Mouse (Mus musculus) lung, adult 2 months (tissue): ENCODE measurements at regions not wholly inside any gene's neighbourhood (a gene's known extent, or its start where the extent isn't known, plus 50 kb on each side); places are given as distances from the start of the nearest gene placed in this dataset.

Experiments used
- CTCF ChIP-seq: fragments of 200-500 bp; IDR thresholded peaks from 2 replicates; pipeline ENCODE4 v1.5.1; 2011; ENCODE audit warnings: mild to moderate bottlenecking, low read length, control low read depth; ENCODE audit not compliant: insufficient read depth
- POLR2A ChIP-seq: fragments of 200-500 bp; IDR thresholded peaks from 2 replicates; pipeline ENCODE4 v1.6.1; 2011; ENCODE audit warnings: low read depth, mild to moderate bottlenecking, control low read depth, low read length, borderline replicate concordance; ENCODE audit errors: extremely low read depth

GRCm38 (mm10) chr6:116966436-116966835 is 201.9 kb upstream of the Cxcl12 start:
- TF ChIP-seq POLR2A (no peak), CTCF (no peak; the same call in 1 of the 2 replicates)
